Mouse (Mus musculus) cerebellum, adult 11-12 months (tissue): ENCODE measurements at regions not wholly inside any gene's neighbourhood (a gene's known extent, or its start where the extent isn't known, plus 50 kb on each side); places are given as distances from the start of the nearest gene placed in this dataset.

Experiments
- DNase-seq: peaks from one replicate; pipeline ENCODE4 v3.0.0; 2022

GRCm38 (mm10) chr1:91611281-91611680, 70.9 kb downstream of the Asb1 start:
- no peak for DNase-seq

- DNase-seq, result no peak
Measured at GRCm38 (mm10) chr1:91611694-91612093, 71.3 kb downstream of the Asb1 start.

GRCm38 (mm10) chr1:91612912-91613311, 72.6 kb downstream of the Asb1 start:
- no peak for DNase-seq

GRCm38 (mm10) chr1:91615396-91615795, 75.1 kb downstream of the Asb1 start:
- no peak for DNase-seq

GRCm38 (mm10) chr1:91618527-91619135, 78.3 kb downstream of the Asb1 start:
- DNase-seq, result no peak

GRCm38 (mm10) chr1:91621141-91621540, 80.8 kb downstream of the Asb1 start:
- DNase-seq, result no peak

GRCm38 (mm10) chr1:91622874-91623273, 82.5 kb downstream of the Asb1 start:
- no peak for DNase-seq

- DNase-seq, result no peak
Measured at GRCm38 (mm10) chr1:91624028-91624427, 83.7 kb downstream of the Asb1 start.

GRCm38 (mm10) chr1:91624531-91625300, 84.4 kb downstream of the Asb1 start:
- DNase-seq, result no peak

- no peak for DNase-seq
Measured at GRCm38 (mm10) chr1:91626090-91626489, 85.7 kb downstream of the Asb1 start.

- no peak for DNase-seq
Measured at GRCm38 (mm10) chr1:91630206-91630605, 89.9 kb downstream of the Asb1 start.

GRCm38 (mm10) chr1:91630871-91631410, 90.6 kb downstream of the Asb1 start:
- DNase-seq, result no peak

GRCm38 (mm10) chr1:91632906-91633493, 92.7 kb downstream of the Asb1 start:
- DNase-seq, result no peak

- DNase-seq, result no peak
Measured at GRCm38 (mm10) chr1:91636571-91636970, 96.2 kb downstream of the Asb1 start.

- no peak for DNase-seq
Measured at GRCm38 (mm10) chr1:91640551-91640950, 100.2 kb downstream of the Asb1 start.

GRCm38 (mm10) chr1:91658991-91659441, 118.7 kb downstream of the Asb1 start:
- DNase-seq, result no peak

GRCm38 (mm10) chr1:91659486-91659885, 119.1 kb downstream of the Asb1 start:
- no peak for DNase-seq

- DNase-seq, result no peak
Measured at GRCm38 (mm10) chr1:91663289-91663688, 122.9 kb downstream of the Asb1 start.

GRCm38 (mm10) chr1:91664622-91665021, 124.3 kb downstream of the Asb1 start:
- DNase-seq, result no peak

- DNase-seq, result no peak
Measured at GRCm38 (mm10) chr1:91668530-91668929, 128.2 kb downstream of the Asb1 start.

GRCm38 (mm10) chr1:91670980-91671379, 130.3 kb upstream of the Twist2 start:
- DNase-seq, result no peak

GRCm38 (mm10) chr1:91674082-91674655, 127.1 kb upstream of the Twist2 start:
- no peak for DNase-seq

- no peak for DNase-seq
Measured at GRCm38 (mm10) chr1:91677062-91677461, 124.2 kb upstream of the Twist2 start.
